Mouse (Mus musculus) MEL (cell line): Measurements from ENCODE around the gene Lonp2. TPM values are rescaled to one million over a fixed set of nuclear protein-coding genes. Genes with fewer than 3 reads are reported as not detected.
A peak's percentile ranks its signal among the peaks of the same experiment; 100 is the strongest.

Experiments
- DNase-seq: peaks from one replicate; pipeline ENCODE4 v3.0.0; 2011; ENCODE audit warnings: low read depth, low spot score
- H3K27ac ChIP-seq: 2 replicates; pipeline ENCODE4 v1.5.1; 2012; ENCODE audit warnings: low read depth, mild to moderate bottlenecking, control low read depth, low read length, moderate library complexity; ENCODE audit not compliant: control insufficient read depth
- H3K27me3 ChIP-seq, 2 experiments: fragments of 150-350 bp in 1 of 2; sonication (generic) in 1 of 2; 2 replicates each; pipeline ENCODE4 v1.6.1; 2012; ENCODE audit warnings: low read length in 2 of 2, mild to moderate bottlenecking in 2 of 2, improper control_type of control experiment in 1 of 2, moderate library complexity in 1 of 2; ENCODE audit not compliant: insufficient read depth in 2 of 2, control insufficient read depth in 1 of 2
- H3K36me3 ChIP-seq, 2 experiments: 2 replicates each; pipeline ENCODE4 v1.6.1; 2012 to 2014; ENCODE audit warnings: low read length in 2 of 2, improper control_type of control experiment in 1 of 2, inconsistent platforms in 1 of 2, mild to moderate bottlenecking in 1 of 2; ENCODE audit not compliant: insufficient read depth in 2 of 2, control insufficient read depth in 1 of 2
- H3K4me1 ChIP-seq, 2 experiments: fragments of 150-350 bp in 1 of 2; sonication (generic) in 1 of 2; 2 replicates each; pipeline ENCODE4 v1.6.1; 2012; ENCODE audit warnings: low read length in 2 of 2, improper control_type of control experiment in 1 of 2, mild to moderate bottlenecking in 1 of 2; ENCODE audit not compliant: insufficient read depth in 2 of 2, control insufficient read depth in 1 of 2
- H3K4me3 ChIP-seq, 2 experiments: fragments of 150-350 bp in 1 of 2; sonication (generic) in 1 of 2; 2 replicates each; pipeline ENCODE4 v1.5.1; 2012; ENCODE audit warnings: low read depth in 2 of 2, low read length in 2 of 2, mild to moderate bottlenecking in 2 of 2, moderate library complexity in 2 of 2, control low read depth in 1 of 2, improper control_type of control experiment in 1 of 2; ENCODE audit not compliant: control insufficient read depth in 1 of 2, insufficient read depth in 1 of 2
- H3K79me2 ChIP-seq: 2 replicates; pipeline ENCODE4 v1.6.1; 2012; ENCODE audit warnings: mild to moderate bottlenecking, low read length, moderate library complexity; ENCODE audit not compliant: control insufficient read depth, poor library complexity, insufficient read depth
- H3K9ac ChIP-seq: 2 replicates; pipeline ENCODE4 v1.6.1; 2012; ENCODE audit warnings: low read depth, mild to moderate bottlenecking, control low read depth, low read length, moderate library complexity; ENCODE audit not compliant: control insufficient read depth, poor library complexity, severe bottlenecking
- H3K9me3 ChIP-seq: fragments of 150-350 bp; sonication (generic); replicated peaks from 2 replicates; pipeline ENCODE4 v1.6.1; 2012; ENCODE audit warnings: mild to moderate bottlenecking, low read length, improper control_type of control experiment, moderate library complexity; ENCODE audit not compliant: insufficient read depth
- BHLHE40 ChIP-seq: IDR thresholded peaks from 2 replicates; pipeline ENCODE4 v1.6.1; 2012; ENCODE audit warnings: low read depth, mild to moderate bottlenecking, inconsistent platforms, low read length, improper control_type of control experiment, borderline replicate concordance
- E2F4 ChIP-seq: IDR thresholded peaks from 2 replicates; pipeline ENCODE4 v1.6.1; 2011; ENCODE audit warnings: low read depth, low read length, improper control_type of control experiment, borderline replicate concordance
- ELF1 ChIP-seq: IDR thresholded peaks from 2 replicates; pipeline ENCODE4 v1.6.1; 2014; ENCODE audit warnings: low read depth, mild to moderate bottlenecking, inconsistent platforms, low read length, improper control_type of control experiment, moderate library complexity
- EP300 ChIP-seq, 2 experiments: IDR thresholded peaks; 2 replicates each; pipeline ENCODE4 v1.6.1; 2011; ENCODE audit warnings: improper control_type of control experiment in 2 of 2, low read length in 2 of 2, low read depth in 1 of 2, mild to moderate bottlenecking in 1 of 2
- GATA1 ChIP-seq: IDR thresholded peaks from 2 replicates; pipeline ENCODE4 v1.6.1; 2011; ENCODE audit warnings: low read depth, low read length, improper control_type of control experiment
- HCFC1 ChIP-seq: IDR thresholded peaks from 2 replicates; pipeline ENCODE4 v1.6.1; 2012; ENCODE audit warnings: low read depth, mild to moderate bottlenecking, inconsistent platforms, low read length, improper control_type of control experiment, moderate library complexity
- JUND ChIP-seq: IDR thresholded peaks from 2 replicates; pipeline ENCODE4 v1.6.1; 2011; ENCODE audit warnings: low read depth, mild to moderate bottlenecking, improper control_type of control experiment, low read length
- MAX ChIP-seq: IDR thresholded peaks from 2 replicates; pipeline ENCODE4 v1.6.1; 2011; ENCODE audit warnings: low read length, improper control_type of control experiment
- MAZ ChIP-seq: IDR thresholded peaks from 2 replicates; pipeline ENCODE4 v1.6.1; 2012; ENCODE audit warnings: low read depth, mild to moderate bottlenecking, inconsistent platforms, low read length, improper control_type of control experiment
- MXI1 ChIP-seq: IDR thresholded peaks from 2 replicates; pipeline ENCODE4 v1.6.1; 2011; ENCODE audit warnings: mild to moderate bottlenecking, low read depth, low read length, improper control_type of control experiment
- MYB ChIP-seq: IDR thresholded peaks from 2 replicates; pipeline ENCODE4 v1.6.1; 2011; ENCODE audit warnings: mild to moderate bottlenecking, low read depth, low read length, improper control_type of control experiment
- POLR2AphosphoS5 ChIP-seq: IDR thresholded peaks from 2 replicates; pipeline ENCODE4 v1.6.1; 2012; ENCODE audit warnings: low read depth, borderline replicate concordance, mild to moderate bottlenecking, inconsistent platforms, low read length, moderate library complexity, mixed read lengths
- RAD21 ChIP-seq: IDR thresholded peaks from 2 replicates; pipeline ENCODE4 v1.6.1; 2011; ENCODE audit warnings: mild to moderate bottlenecking, low read depth, low read length, improper control_type of control experiment
- RCOR1 ChIP-seq: IDR thresholded peaks from 2 replicates; pipeline ENCODE4 v1.6.1; 2012; ENCODE audit warnings: low read depth, mild to moderate bottlenecking, inconsistent platforms, low read length, improper control_type of control experiment
- SIN3A ChIP-seq: IDR thresholded peaks from 2 replicates; pipeline ENCODE4 v1.6.1; 2012; ENCODE audit warnings: low read length, improper control_type of control experiment, inconsistent platforms
- TCF12 ChIP-seq: IDR thresholded peaks from 2 replicates; pipeline ENCODE4 v1.6.1; 2014; ENCODE audit warnings: low read depth, mild to moderate bottlenecking, inconsistent platforms, low read length, improper control_type of control experiment, moderate library complexity
- UBTF ChIP-seq: IDR thresholded peaks from 2 replicates; pipeline ENCODE4 v1.6.1; 2012; ENCODE audit warnings: low read depth, mild to moderate bottlenecking, inconsistent platforms, low read length, improper control_type of control experiment, moderate library complexity, borderline replicate concordance; ENCODE audit not compliant: insufficient read depth
- USF2 ChIP-seq, 2 experiments: IDR thresholded peaks; 2 replicates each; pipeline ENCODE4 v1.6.1; 2011 to 2012; ENCODE audit warnings: improper control_type of control experiment in 2 of 2, low read length in 2 of 2, borderline replicate concordance in 1 of 2, inconsistent platforms in 1 of 2, low read depth in 1 of 2, mild to moderate bottlenecking in 1 of 2; ENCODE audit not compliant: insufficient read depth in 1 of 2
- ZKSCAN1 ChIP-seq: IDR thresholded peaks from 2 replicates; pipeline ENCODE4 v1.6.1; 2012; ENCODE audit warnings: low read depth, mild to moderate bottlenecking, inconsistent platforms, low read length, improper control_type of control experiment, moderate library complexity
- ZMIZ1 ChIP-seq: IDR thresholded peaks from 2 replicates; pipeline ENCODE4 v1.6.1; 2012; ENCODE audit warnings: low read depth, mild to moderate bottlenecking, inconsistent platforms, low read length, improper control_type of control experiment, moderate library complexity
- polyA plus RNA-seq, 2 experiments: library from polyadenylated mRNA; stranded (reverse) in 1 of 2; unstranded in 1 of 2; fragments of >175 nt in 1 of 2; fragments of >200 nt in 1 of 2; gene quantifications; 2 replicates each; pipeline versions ENCODE4 v1.2.1 to v1.2.4; 2012; ENCODE audit warnings: low replicate concordance in 2 of 2, low read depth in 1 of 2; ENCODE audit not compliant: insufficient read length in 2 of 2, insufficient read depth in 1 of 2, missing spikeins in 1 of 2
- total RNA-seq: library from RNA; depleted of rRNA; stranded (reverse); fragments of 300-350 nt; gene quantifications from 2 replicates; pipeline ENCODE4 v1.2.3, GENCODE M21; 2012

Lonp2 gene
- total and polyA plus RNA-seq, 3 experiments, result 26.6 to 31.2 TPM; not detected in 1

- no peak; the same call in 1 of the 2 replicates for TF ChIP-seq ZMIZ1
- 0 out of 4 replicates have a peak, but pooled peaks of 1 of the 2 experiments have one; percentile 15 for TF ChIP-seq EP300 (IDR thresholded peaks at IDR 0.05; ENCODE audit: low read depth in 1 of 2, low read length in 2 of 2)
- peak; percentile 78 for TF ChIP-seq GATA1
- no peak for TF ChIP-seq MYB
Observed at GRCm38 (mm10) chr8:86623911-86624731, at the start of gene Lonp2 (continued).

DNA sequence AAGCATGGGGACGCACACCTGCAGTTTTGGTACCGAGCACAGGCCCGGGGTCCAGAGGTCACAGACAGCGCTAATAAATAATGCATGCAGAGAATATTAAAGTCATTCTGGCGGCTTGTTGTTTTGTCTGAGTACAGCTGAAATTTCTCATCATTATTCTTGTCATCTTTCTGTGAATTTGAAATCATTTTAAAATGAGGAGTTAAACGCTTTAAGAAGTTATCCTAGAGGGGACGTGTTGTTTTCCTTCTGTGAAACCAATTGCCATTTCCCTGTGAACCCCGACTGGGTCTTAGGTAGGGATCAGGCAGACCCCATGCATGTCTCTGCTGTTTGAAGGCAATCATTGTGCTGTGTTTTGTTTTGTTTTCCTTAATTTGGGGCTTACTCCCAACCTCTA lies 46.3 kb upstream of the Lonp2 start:
- no peak overlapping the region for H3K9ac ChIP-seq
- H3K27ac ChIP-seq, result no peak overlapping the region
- no peaks in the 10 kb centered on the region for H3K9me3 ChIP-seq
- H3K27me3 ChIP-seq, result peaks cover 0 to 2% of the 10 kb centered on the region in 2 experiments; a peak in 3 of 4 replicates
- TF ChIP-seq ELF1 (no peak), TCF12 (no peak), ZKSCAN1 (no peak), JUND (no peak), HCFC1 (no peak), SIN3A (no peak), E2F4 (no peak), EP300 (IDR thresholded peaks at IDR 0.05; ENCODE audit: low read depth in 1 of 2, low read length in 2 of 2) (no peak), MAX (no peak), RAD21 (no peak), USF2 (IDR thresholded peaks at IDR 0.05; ENCODE audit: borderline replicate concordance in 1 of 2, insufficient read depth in 1 of 2, low read depth in 1 of 2, low read length in 2 of 2) (no peak), RCOR1 (no peak), UBTF (no peak), BHLHE40 (no peak), POLR2AphosphoS5 (no peak), MXI1 (no peak), MAZ (no peak)
- no peaks in the 10 kb centered on the region for H3K79me2 ChIP-seq
- DNase-seq, result no peak
- no peaks in the 10 kb centered on the region for H3K4me1 ChIP-seq
- H3K4me3 ChIP-seq, result no peak overlapping the region
- no peaks in the 10 kb centered on the region for H3K36me3 ChIP-seq
